Mouse (Mus musculus): ENCODE results near the gene Cnmd.

The Cnmd gene

GRCm38 (mm10) chr14:79662001-79662400 lies at the start of gene Cnmd:
Gene Cnmd (minus strand): TSS chr14:79662170.
- DNase-seq: no peak

- no peak for DNase-seq
Observed at GRCm38 (mm10) chr14:79711301-79711700, 49.3 kb upstream of the Cnmd start.

DNA sequence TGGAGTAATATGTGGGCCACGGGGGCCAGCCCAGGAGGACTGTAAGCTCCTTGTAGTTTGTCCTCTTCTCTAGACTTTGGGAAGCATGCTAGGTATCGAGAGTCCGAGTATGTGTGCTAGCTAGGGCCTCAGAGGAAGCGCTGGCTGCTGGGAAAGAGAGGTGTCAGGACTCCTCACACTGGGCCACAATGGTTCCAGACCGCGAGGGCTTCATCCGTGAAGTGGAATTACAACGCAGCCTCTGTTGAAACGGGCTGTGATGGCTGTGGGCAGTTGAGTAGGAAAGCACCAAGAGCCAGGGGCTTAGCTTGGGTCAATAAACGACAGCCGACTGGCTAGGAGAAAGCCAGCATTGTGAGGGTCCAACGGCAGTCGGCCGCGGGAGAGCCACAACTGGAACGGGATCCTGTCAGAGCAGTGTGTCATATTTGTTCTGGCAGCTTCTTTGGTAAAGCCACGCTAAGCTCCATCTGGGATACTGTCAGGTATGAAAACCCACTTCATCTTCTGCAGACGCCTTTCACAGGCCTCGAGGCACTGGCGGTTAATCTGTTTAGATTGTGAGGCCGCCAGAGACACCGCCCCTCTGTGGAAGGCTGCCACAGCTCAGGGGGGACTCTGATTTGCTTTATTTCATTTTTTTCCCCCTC lies 41.7 kb upstream of the Cnmd start:
- no peak for DNase-seq

DNA sequence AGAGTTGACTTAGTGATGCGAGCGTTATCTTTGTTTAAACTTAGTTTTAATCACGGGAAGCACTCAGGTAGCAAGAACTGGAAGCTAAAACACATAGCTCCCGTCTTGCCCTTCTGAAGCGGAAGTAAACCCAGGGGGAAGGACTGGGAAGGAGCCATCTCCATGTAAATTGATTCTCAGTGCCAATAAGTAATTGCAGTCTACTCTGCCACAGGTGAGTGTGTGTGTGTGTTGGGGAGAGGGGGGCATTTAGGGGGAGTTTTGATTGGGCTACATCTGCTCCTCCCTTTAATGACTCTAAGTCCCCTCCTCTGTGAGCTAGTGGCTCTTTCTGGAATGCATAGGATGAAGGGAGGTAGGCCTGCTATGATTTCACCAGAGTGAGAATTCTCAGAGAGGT lies 39.6 kb upstream of the Cnmd start:
- no peak for DNase-seq

GRCm38 (mm10) chr14:79701054-79701453 lies 39.1 kb upstream of the Cnmd start:
- DNase-seq: no peak

GRCm38 (mm10) chr14:79699381-79699780 lies 37.4 kb upstream of the Cnmd start:
- DNase-seq: no peak

- no peak for DNase-seq
Observed at GRCm38 (mm10) chr14:79690068-79690844, 28.3 kb upstream of the Cnmd start.

DNA sequence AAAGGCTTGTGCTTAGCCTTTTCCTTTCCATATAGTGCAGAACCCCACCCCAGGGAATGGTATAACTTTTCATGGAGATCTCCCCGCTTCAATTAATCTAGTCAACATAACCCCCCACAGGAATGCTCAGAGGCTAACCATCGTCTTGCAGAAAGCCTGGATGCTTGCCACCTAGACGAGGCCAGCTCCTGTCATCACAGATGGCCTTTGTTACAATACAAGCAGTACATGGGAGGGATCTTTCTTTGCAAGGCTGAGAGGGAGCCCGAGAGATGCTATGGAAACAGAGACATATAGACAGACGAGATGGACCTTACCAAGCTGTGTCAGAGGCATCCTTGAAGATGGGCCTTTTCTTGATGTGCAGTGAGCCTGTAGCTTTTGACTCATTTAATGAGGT lies 18.7 kb upstream of the Cnmd start:
- no peak for DNase-seq

DNA sequence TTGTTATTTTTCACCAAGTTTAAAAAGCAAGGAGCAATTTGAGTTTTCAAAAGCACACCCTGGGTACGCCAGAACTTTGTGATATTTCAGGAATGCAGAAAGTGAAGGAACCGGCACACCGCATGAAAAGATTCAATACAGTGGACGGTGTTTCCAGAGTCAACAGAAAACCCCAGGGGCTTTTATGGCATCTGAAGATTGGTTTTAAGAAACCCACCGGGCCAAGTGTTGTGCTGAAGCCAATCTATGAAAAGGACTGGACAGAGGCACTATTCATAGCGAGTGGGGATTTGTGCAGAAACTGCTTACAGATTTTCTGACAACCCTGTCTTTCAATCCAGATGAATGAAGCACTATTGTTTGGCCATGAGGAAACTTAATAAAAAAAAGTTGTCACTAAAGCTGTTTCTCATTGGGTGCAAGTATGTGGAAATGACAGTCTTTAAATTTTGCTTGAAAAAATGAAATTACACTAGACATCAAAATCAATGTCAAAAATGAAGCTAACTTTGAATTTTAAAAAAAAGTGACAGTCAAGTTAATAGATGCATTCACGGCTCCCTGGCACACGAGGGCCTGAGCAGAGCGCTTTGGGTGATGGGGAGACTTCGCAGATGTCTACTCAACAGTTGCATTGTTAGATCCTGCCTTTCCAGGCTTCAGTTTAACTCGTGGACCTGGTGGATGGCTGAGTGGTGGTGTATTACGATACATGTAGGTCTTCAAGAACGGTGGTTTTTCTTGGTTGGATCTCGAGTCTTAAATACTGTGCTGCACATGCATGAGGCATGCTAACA lies 16.1 kb upstream of the Cnmd start:
- no peak for DNase-seq

- DNase-seq: no peak
Observed at GRCm38 (mm10) chr14:79677108-79677753, 15.3 kb upstream of the Cnmd start.

DNA sequence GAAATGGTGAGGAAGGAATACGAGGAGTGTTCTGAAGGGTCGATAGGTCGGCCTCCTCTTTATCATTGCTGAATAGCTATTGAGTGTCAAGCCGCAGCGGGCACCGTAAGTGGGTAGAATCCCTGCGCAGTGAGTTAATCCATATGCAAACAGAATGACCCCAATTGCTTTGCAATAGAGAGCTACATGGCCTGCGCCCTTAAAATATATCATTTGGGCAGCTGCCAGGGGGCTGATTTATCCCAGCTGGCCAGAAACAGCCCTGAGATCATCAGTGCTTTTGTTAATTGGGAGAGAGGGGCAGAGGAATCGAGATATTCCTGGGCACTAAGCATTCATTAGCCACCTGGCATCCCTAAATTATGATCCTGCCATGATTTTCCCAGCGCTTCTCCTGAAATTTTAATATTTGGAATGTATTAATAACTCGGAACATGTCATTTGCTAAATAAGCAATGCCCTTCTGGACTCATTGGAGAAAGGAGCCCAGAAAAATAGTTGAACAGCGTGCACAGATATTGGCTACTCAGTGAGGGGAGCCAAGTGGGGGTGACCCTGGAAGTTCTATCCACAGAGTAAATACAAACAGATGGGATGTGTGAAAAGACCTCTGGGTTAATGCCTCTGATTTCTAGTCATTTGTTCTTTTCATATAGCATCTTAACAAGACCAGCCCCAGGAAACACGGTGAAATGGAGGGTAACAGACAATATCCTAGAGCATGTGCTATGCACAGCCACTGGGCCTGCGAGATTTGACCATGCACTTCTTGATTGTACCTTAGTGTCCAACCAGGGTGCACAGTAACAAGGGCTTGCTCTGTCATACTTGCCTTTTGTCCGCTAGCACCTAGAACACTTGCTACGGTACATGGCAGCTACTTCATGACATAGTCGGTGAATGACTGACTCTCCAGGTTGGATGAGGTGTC lies 11.4 kb upstream of the Cnmd start:
- DNase-seq: no peak

DNA sequence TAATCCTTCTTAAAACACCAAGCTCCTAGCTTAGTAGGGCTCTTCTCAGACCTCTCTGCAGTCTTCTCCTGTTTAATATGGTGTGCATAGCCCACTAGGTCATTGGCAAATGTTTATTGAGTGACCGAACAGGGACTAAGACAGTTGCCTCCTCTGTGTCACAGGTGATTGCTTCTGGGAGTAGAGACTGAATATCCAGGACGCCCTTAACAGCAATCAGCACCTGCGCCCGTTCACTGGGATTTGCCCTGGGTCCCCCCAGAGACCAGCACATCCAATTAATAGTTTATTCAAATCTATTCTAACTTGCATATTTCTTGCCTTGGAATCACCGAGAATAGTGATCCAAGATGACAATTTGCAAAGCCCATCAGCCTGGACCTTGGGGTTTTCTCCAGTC lies 10.6 kb upstream of the Cnmd start:
- DNase-seq: no peak

DNA sequence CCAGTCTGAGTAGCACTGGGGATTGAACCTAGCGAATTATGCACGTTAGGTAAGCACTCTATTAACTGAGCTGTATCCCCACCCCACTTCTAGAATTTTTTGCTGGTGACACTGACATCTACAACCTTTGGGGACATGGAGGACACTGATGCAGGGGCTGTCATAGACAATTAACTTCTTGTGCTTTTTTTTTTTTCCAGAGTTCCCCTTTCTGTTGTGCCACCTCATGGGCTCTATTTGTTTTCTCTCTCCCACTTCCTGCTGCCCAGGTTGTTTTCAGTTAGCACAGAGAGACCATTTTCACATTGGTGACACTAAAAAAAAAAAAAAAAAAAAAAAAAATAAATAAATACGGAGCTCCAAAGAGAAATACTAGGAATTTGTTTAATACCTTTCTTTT lies 9.0 kb upstream of the Cnmd start:
- DNase-seq: no peak

GRCm38 (mm10) chr14:79661005-79661917 lies 709 bp downstream of the Cnmd start:
- peak; percentile 80 for DNase-seq

DNA sequence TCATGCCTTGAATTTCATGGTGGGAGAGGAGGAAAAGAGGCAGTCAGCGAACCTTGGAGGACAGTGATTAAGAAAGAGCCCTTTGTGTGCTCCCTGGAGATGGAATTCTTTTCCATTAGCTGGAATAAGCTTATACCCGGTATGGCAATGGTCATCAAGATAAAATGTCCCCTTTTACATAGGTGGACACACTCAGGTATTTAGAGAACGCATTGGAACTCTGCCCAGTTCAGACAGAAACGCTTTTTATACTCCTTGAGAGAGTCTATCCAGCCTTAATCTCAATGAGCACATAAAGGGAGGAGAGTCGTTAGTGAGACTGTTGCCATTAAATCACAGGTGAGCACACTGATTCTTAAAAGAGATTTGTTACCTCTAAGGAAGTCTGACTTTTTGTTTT lies 1.5 kb downstream of the Cnmd start:
- no peak for DNase-seq

- no peak for DNase-seq
Observed at GRCm38 (mm10) chr14:79658748-79659508, 3.0 kb downstream of the Cnmd start.

DNA sequence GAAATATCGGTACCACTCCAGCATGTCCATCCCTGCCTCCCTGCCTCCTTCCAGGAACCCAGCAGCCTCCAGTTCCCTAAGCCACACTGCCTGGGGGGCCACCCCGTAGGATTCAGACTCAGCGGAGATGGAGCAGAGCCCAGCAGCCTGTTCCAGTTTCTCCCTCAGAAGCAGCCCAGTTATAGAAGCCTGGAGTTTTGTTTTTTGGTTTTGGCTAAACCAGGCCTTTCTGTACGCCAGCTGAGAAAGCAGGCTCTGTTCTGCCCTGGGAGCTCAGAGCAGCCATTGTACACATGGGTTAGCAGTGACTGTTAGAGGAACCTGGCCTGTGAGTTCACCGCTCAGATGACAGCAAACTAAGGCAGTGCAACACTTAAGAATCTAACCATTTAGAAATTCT lies 3.7 kb downstream of the Cnmd start:
- no peak for DNase-seq

DNA sequence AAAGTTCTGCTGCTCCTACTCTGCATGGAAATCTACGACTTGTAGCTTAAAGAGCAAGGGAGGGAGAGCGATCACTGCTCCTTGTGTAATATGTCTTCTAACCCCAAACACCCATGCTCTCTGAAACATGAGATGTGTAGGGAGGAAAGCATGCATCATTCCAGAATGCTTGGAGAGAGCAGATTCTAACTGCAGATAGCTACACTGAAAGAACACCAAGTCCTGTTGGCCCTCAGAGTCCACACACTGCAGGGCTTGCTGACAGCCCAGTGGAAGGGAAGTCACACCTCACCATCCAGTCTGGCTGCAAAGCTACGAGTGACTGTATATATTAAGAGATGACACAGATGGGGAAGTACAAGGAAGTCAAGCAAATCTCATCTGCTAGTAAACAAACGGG lies 9.3 kb downstream of the Cnmd start:
- DNase-seq: no peak

DNA sequence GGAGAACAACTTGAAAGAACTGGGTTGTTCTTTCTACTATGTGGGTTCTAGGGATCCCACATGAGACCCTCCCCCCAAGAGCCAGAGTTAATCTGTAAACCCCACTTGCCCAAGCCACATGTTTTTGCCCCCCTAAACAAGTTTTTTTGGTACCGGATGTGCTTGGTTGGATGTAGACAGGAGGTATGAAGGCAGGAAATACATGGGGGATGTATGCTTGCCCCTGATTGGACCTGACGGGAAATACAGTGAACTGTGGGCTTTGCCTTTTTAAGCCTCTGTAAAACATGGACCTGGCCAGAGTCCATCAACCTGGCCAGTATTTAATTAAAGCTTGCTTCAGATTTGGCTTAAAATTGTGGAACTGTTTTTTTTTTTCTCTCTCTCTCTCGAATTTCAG lies 12.3 kb downstream of the Cnmd start:
- DNase-seq: no peak

DNA sequence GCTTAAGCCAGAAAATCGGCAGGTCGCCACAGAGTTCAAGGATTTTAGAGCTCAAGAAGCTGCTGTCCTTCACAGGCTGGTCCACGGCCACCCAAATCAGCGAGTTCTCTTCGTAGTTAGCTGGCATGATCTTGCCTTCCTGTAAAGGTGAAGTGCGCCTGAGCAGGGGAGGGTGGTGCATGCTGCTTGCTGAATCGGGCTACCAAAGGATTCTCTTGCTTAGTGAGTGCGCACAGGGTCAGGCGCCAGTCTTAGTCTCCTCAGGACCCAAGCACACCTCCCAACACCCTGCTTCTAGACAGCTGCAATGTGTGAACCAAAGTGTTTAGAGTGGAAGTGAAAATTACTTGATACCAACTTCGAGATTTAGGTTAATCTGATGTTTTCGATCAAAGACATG lies 16.6 kb downstream of the Cnmd start:
- DNase-seq: no peak
